Mouse (Mus musculus) monocyte, adult 2 months (primary cell): ENCODE measurements around the gene Wwox.
A peak's percentile ranks its signal among the peaks of the same experiment; 100 is the strongest.

Experiments used
- DNase-seq, 2 experiments: peaks; one replicate each; pipeline ENCODE4 v3.0.0; 2022; ENCODE audit warnings: low spot score in 2 of 2, low read depth in 1 of 2

The Wwox gene

GRCm38 (mm10) chr8:115276281-115276680 is 836.8 kb downstream of the Wwox start:
- peak; percentile 60 to 69 for DNase-seq

GRCm38 (mm10) chr8:115278291-115278690 is 838.8 kb downstream of the Wwox start:
- DNase-seq: no peak

- DNase-seq: no peak
Measured at GRCm38 (mm10) chr8:115290224-115290623, 850.8 kb downstream of the Wwox start.

- DNase-seq: no peak
Measured at GRCm38 (mm10) chr8:115296760-115297159, 857.3 kb downstream of the Wwox start.

GRCm38 (mm10) chr8:115302484-115302883 is 863.0 kb downstream of the Wwox start:
- DNase-seq: no peak

GRCm38 (mm10) chr8:115307412-115307811 is 868.0 kb downstream of the Wwox start:
- DNase-seq: no peak

GRCm38 (mm10) chr8:115311003-115311402 is 871.5 kb downstream of the Wwox start:
- no peak for DNase-seq

GRCm38 (mm10) chr8:115312371-115312770 is 872.9 kb downstream of the Wwox start:
- no peak for DNase-seq

GRCm38 (mm10) chr8:115322501-115322900 is 883.0 kb downstream of the Wwox start:
- DNase-seq: no peak

- DNase-seq: no peak
Measured at GRCm38 (mm10) chr8:115330671-115331070, 891.2 kb downstream of the Wwox start.

- DNase-seq: no peak
Measured at GRCm38 (mm10) chr8:115333972-115334371, 894.5 kb downstream of the Wwox start.

GRCm38 (mm10) chr8:115336361-115336760 is 896.9 kb downstream of the Wwox start:
- no peak for DNase-seq

GRCm38 (mm10) chr8:115348704-115349103 is 909.2 kb downstream of the Wwox start:
- no peak for DNase-seq

- no peak for DNase-seq
Measured at GRCm38 (mm10) chr8:115350707-115351106, 911.3 kb downstream of the Wwox start.

GRCm38 (mm10) chr8:115357663-115358335 is 918.3 kb downstream of the Wwox start:
- DNase-seq: no peak

GRCm38 (mm10) chr8:115358481-115358880 is 919.0 kb downstream of the Wwox start:
- no peak for DNase-seq

GRCm38 (mm10) chr8:115359701-115360100 is 920.2 kb downstream of the Wwox start:
- no peak for DNase-seq

GRCm38 (mm10) chr8:115362518-115362917 is 923.1 kb downstream of the Wwox start:
- DNase-seq: no peak

GRCm38 (mm10) chr8:115374957-115375356 is 935.5 kb downstream of the Wwox start:
- no peak for DNase-seq

GRCm38 (mm10) chr8:115375361-115376047 is 936.0 kb downstream of the Wwox start:
- DNase-seq: no peak

- DNase-seq: no peak
Measured at GRCm38 (mm10) chr8:115377321-115377720, 937.9 kb downstream of the Wwox start.

GRCm38 (mm10) chr8:115380017-115380416 is 940.6 kb downstream of the Wwox start:
- DNase-seq: no peak
